Mouse (Mus musculus): ENCODE results near the gene Pcna. TPM values are rescaled to one million over a fixed set of nuclear protein-coding genes. Genes with fewer than 3 reads are reported as not detected.
"Not testable (repeated sequence)": the region's sequence is repeated elsewhere in the genome, so short reads cannot be mapped to it uniquely, and the experiment has no call there.

Pcna gene
- total RNA-seq, 2 experiments from 2014 or later = 37.5 to 40.9 TPM

- intact Hi-C loops (cut with DNase I) = loop anchor here (10.0 kb wide), 1 partner anchor 133 kb away; no protein-coding TSS in a partner anchor
- DNase-seq (ENCODE audit: low spot score) = peak; percentile 88
Measured at GRCm38 (mm10) chr2:132247539-132248313, 5.4 kb downstream of the Pcna start, which contains the start of gene Tmem230. Gene Tmem230, minus strand, starts transcription at chr2:132247807.

DNA sequence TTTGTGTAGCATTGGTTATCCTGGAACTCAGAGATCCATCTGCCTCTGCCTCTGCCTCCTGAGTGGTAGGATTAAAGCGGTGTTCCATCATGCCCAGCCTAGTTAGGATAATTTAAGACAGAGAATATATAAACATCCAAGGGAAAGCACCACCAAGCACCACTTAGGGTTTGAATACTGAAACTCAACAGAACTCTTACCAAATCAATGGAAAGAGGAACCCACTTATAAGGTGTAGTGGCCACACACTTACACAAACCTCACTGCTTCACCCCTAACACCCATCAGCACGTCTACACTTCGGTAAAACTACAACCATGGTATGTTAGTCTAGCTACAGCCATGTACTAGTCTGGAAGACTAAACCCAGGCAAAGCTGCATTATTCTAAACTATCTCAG, 9.7 kb downstream of the Pcna start:
- DNase-seq (ENCODE audit: low spot score) = no peak
- intact Hi-C loops (cut with DNase I) = loop anchor here (5.0 to 10.0 kb wide), 4 partner anchors 96 to 431 kb away; partner anchors contain the start of gene Slc23a2

DNA sequence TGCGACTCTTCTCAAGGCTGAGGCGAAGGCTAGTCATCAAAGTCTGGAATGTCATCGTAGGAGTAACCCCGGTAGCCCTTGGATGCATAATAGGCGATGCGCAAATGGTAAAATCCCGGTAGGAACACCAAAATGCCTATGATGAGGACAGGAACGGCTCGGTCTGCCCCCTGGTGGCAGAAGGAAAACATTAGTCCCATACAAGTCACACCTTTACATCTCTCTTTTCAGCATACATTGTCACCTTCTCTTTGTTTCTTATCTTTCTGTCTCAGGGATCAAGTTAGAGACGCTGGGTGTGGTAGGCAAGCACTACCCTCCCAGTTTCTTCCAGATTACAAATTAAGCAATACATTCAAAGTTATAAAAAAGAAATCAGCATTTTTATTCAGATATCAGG, 12.7 kb downstream of the Pcna start:
- DNase-seq (ENCODE audit: low spot score) = not testable (repeated sequence)
- intact Hi-C loops (cut with DNase I) = loop anchor here (5.0 to 10.0 kb wide), 4 partner anchors 93 to 428 kb away; partner anchors contain the start of gene Slc23a2

DNA sequence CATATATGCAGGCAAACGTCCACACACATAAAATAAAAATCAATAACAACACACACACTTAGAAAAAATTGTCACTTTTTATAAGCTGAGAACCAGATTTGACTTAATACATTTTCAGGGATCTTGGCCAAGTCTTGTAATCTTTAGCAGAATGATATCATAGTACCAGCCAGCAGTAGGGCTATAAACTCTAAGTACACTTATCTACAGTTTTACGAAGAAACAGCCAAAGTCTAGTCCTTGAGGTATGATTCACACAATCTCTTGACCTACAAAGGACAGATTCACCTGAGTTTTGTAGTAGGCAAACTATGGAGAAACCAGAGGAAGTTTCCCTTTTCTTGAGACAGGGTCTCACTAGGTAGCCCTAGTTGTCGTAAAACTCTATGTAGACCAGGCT, 13.7 kb downstream of the Pcna start:
- intact Hi-C loops (cut with DNase I) = loop anchor here (5.0 kb wide), 1 partner anchor 417 kb away; no protein-coding TSS in a partner anchor
- not testable (repeated sequence) for DNase-seq (ENCODE audit: low spot score)

- DNase-seq (ENCODE audit: low spot score) = no peak
- intact Hi-C loops (cut with DNase I) = loop anchor here (5.0 kb wide), 1 partner anchor 414 kb away; no protein-coding TSS in a partner anchor
Measured at GRCm38 (mm10) chr2:132235975-132236374, 17.1 kb downstream of the Pcna start.

DNA sequence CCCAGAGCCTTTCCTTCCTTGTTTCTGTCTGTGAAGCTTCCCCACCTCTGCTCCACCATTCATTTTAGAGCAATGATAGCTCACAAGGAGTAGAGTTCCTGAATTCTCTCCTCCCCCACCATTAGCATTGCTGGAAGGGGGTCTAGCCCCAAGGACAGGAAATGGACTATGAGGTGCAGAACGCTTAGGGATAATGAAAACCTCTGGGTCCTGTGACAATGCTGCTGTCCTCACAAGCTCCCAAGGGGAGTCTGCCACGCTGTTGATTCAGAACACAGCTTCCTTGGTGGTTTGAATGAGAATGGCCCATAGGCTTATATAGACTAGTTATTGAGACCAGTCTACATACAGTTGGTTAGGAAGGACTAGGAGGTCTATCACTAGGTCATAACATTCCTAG, 17.8 kb downstream of the Pcna start:
- no peak for DNase-seq (ENCODE audit: low spot score)
- intact Hi-C loops (cut with DNase I) = loop anchor here (5.0 kb wide), 1 partner anchor 413 kb away; no protein-coding TSS in a partner anchor

DNA sequence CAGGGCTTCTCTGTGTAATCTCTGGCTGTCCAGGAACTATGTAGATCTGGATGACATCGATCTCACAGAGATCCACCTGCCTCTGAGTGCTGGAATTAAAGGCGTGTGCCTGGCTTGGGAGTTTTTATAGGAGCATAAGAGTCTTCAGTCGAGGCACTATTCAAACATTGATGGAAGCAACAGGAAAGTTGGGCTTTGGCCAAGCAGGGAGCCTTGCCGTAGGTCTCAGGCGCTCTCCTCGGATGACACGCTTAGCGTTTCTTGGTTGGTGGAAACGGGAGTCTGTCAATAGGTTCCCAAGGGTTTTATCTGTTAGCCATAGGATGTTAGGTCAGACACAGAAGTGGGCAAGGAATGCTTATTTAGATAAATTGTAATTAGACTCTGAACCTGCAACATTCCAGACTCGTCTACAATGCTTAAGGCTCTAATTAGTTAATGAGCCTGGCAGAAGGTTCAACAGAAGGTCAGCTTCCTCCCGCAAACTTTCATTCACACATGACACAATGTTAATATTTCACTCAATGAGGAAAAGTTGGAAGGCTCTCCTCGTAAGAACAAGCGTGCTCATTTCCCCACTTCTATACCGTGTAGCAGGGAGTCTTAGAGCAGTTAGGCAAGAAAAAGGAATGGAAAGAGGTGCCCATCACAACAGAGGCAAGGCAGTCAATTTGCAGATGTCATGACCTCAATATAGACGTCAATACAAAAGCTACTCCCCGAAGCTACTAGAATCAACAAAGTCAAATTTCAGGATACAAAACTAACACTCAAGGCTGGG, 18.9 kb downstream of the Pcna start:
- intact Hi-C loops (cut with DNase I) = no loop called here
- DNase-seq (ENCODE audit: low spot score) = no peak

DNA sequence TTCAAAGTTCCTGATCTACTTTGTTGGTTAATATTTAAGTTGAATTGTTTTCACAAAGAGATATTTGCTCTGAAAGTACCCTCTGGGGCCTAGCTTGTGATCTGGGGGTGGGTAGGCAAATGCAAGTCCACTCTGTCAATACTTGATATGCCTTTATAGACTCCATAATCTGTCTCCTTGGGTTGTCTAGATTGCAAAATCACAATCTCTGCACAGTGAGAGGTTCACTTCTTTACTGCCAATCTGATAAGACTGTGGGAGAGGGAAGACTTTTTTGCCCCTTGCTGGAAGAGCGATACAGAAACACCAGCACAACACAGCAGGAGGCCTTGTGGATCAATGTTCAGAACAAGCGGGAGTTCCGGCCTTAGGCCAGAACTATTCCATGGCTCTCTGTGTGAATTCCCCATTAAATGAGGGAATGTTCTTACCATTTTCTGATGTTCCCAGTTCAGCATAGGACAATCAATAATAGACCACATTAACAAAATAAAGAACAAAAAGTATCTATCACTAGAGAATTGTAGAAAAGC, 20.6 kb downstream of the Pcna start:
- intact Hi-C loops (cut with DNase I) = no loop called here
- no peak for DNase-seq (ENCODE audit: low spot score)

DNA sequence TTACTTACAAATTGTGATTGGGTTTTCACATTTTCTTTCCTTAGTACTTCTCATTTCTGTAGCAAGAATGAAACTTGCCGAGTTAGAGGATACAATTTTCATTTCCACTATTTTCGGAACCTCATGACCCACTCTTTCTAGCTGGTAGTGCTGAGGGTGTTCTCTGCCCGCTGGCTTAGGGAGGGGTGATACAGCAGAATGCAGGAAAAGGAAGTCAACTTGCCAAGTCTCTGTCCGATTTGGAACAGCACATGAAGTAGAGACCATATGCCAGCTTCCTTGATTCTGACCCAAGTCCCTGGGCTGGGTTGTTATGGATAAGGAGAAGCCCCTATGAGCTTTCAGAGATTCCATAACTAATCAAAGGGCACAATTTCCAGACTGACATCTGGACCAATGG, 28.8 kb downstream of the Pcna start:
- intact Hi-C loops (cut with DNase I) = no loop called here
- DNase-seq (ENCODE audit: low spot score) = no peak

GRCm38 (mm10) chr2:132221611-132222073, 31.5 kb downstream of the Pcna start:
- no peak for DNase-seq (ENCODE audit: low spot score)
- intact Hi-C loops (cut with DNase I) = no loop called here

DNA sequence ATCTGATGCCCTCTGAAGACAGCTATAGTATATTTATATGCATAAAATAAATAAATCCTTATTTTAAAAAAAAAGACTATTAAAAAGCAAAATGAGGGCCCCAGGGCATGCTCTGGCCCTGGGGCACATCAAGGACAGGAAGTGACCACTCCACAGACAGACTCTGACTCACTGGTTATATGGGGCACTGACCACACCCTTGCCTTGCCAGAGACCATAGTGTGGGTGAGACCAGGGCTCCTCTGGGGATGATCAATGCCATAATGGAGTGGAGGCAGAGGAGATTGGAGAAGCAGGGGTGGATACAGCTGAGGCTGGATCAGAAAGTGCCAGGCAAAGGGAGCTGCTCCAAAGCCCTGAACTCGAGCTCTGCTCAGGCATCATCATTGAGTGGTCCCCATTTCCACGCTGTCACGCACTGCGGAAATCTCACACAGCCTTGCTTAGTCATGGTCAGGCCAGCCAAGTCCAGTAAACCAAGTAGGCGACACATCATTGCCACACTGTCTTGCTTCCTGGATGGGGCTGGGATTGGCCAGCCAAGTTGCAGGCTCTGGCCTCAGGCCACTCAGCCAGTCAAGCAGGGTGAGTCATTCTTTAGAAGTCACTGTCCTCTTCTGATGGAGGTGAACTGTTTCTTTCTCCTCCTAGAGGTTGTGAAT, 41.0 kb downstream of the Pcna start:
- peak; percentile 21 for DNase-seq (ENCODE audit: low spot score)
- intact Hi-C loops (cut with DNase I) = no loop called here

DNA sequence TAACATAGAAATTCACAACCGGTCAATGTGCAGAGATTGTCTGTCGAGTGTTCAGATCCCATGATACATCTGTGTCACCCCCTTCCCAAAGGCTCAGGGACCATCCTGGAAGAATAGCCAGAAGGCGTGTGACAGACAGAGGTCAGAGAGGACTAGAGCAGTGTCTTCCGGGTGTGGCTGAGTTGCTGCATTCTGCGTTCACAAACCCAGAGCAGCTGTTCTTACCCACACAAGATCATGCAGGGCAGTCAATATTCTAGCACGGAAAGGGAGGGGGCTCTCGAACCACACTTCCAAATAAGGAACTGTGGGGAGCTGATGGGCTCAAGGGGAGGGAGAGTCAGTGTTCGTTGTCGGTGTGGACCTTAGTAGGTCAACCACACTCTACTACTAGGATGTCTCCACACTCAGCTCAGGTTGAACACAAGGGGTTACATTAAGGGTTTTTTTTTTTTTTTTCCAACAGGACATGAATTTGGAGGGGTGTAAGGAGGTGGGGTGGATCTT, 42.3 kb downstream of the Pcna start:
- DNase-seq (ENCODE audit: low spot score) = no peak
- intact Hi-C loops (cut with DNase I) = no loop called here

DNA sequence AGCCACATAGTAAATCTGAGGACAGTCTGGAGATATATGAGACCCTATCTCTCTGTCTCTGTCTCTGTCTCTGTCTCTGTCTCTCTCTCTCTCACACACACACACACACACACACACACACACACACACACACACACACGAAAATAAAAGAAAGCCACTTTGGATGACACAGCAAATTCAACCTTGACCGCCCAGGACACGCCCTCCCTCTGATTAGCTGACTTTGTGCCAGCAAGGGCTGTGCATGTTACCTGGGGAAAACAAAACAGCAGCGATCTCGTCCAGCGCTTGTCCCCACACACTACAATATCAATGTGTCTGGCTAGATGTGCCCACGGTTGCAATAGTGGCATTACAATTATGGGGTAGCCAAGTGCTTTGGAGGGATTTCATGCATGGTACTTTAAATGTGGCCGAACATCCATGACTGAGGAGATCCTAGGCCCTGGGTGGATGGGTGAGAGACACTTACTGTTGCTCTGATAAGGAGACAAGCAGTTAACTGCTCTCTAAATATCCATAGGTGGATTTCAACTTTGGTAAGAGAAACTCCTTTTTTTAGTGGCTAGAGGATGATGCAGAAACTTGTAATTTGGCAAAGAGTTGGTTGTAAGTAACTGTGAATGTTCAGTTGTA, 44.8 kb downstream of the Pcna start:
- DNase-seq (ENCODE audit: low spot score) = no peak

DNA sequence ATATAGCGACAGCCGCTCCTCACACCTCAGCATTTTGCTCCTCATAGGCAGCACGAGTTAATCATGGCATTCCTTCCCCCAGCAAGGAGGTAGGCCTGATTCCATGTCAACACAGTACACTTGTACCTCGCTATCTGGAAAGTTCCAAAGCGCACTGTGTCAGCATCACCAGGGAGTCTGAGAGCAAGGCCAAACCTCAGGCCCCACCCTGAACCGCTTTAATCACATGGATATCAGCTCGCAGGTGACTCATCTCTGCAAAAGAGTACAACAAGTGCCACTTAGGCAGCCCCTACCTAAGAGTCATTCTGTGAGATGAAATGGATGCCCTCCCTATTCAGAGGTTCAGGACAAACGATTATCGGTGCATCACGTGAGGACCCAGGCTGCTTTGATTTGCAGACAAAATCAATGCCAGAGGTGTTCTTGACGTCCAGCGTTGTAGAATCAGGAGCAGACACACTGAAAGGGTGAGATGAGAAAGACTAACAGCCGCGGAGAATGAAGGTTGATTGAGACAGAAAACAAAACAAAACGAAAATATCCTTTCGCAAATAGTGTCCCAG, 46.7 kb downstream of the Pcna start:
- no peak for DNase-seq (ENCODE audit: low spot score)
- intact Hi-C loops (cut with DNase I) = no loop called here

More for the DNA sequence above, 44.8 kb downstream of the Pcna start:
- intact Hi-C loops (cut with DNase I) = no loop called here

- DNase-seq (ENCODE audit: low spot score) = no peak
- intact Hi-C loops (cut with DNase I) = no loop called here
Measured at GRCm38 (mm10) chr2:132205549-132205948, 47.6 kb downstream of the Pcna start.

DNA sequence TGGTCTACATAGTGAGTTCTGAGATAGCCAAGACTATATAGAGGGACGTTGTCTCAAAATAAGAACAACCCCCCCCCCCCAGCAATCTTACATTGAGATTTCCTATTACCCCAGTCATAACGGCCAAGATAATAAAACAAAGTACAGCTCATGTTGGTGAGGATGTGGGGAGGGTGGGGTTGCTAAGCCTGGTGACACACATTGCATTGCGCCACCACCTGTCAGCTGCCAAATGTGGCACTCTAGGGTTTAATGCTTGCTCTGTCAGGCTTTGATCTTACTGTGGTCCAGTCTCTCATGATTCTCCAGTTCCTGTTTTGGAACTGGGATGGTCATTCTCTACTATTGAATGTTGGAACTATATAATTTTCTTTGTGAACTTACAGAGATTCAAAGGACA, 49.3 kb downstream of the Pcna start:
- DNase-seq (ENCODE audit: low spot score) = no peak
- intact Hi-C loops (cut with DNase I) = no loop called here

GRCm38 (mm10) chr2:132203186-132203585, 49.9 kb downstream of the Pcna start:
- DNase-seq (ENCODE audit: low spot score) = no peak
- intact Hi-C loops (cut with DNase I) = no loop called here

Data from heart, postnatal 25 days (tissue).